Mouse (Mus musculus) forebrain, embryonic 13.5 days (tissue): Measurements from ENCODE around the gene Kpna3. TPM values are rescaled to one million over a fixed set of nuclear protein-coding genes. Genes with fewer than 3 reads are reported as not detected.
A peak's percentile ranks its signal among the peaks of the same experiment; 100 is the strongest.
"Not testable (repeated sequence)": the region's sequence is repeated elsewhere in the genome, so short reads cannot be mapped to it uniquely, and the experiment has no call there.

Experiments
- ATAC-seq: fragments of 200-750 bp; cut with Nextera tagmentation; 2 replicates; pipeline ENCODE4 v1.8.0; 2017
- H3K27ac ChIP-seq: fragments of 300-500 bp; sonication (generic); 2 replicates; pipeline ENCODE4 v1.5.1; 2015; ENCODE audit warnings: inconsistent platforms, mild to moderate bottlenecking, moderate library complexity
- H3K27me3 ChIP-seq: fragments of 300-500 bp; sonication (generic); 2 replicates; pipeline ENCODE4 v1.6.1; 2015; ENCODE audit warnings: mild to moderate bottlenecking, inconsistent platforms
- H3K36me3 ChIP-seq: fragments of 300-500 bp; sonication (generic); 2 replicates; pipeline ENCODE4 v1.6.1; 2015; ENCODE audit warnings: mild to moderate bottlenecking, inconsistent platforms; ENCODE audit not compliant: poor library complexity, severe bottlenecking
- H3K4me1 ChIP-seq: fragments of 300-500 bp; sonication (generic); 2 replicates; pipeline ENCODE4 v1.6.1; 2015; ENCODE audit warnings: inconsistent platforms
- H3K4me2 ChIP-seq: fragments of 300-500 bp; sonication (generic); 2 replicates; pipeline ENCODE4 v1.6.1; 2015; ENCODE audit warnings: inconsistent platforms, mild to moderate bottlenecking, moderate library complexity
- H3K4me3 ChIP-seq: fragments of 300-500 bp; sonication (generic); 2 replicates; pipeline ENCODE4 v1.5.1; 2015; ENCODE audit warnings: mild to moderate bottlenecking, inconsistent platforms
- H3K9ac ChIP-seq: fragments of 300-500 bp; sonication (generic); 2 replicates; pipeline ENCODE4 v1.6.1; 2015; ENCODE audit warnings: mild to moderate bottlenecking, inconsistent platforms
- H3K9me3 ChIP-seq: fragments of 300-500 bp; sonication (generic); replicated peaks from 2 replicates; pipeline ENCODE4 v1.6.1; 2016; ENCODE audit warnings: inconsistent platforms
- WGBS: fragments of 180-500 bp; shearing (Covaris S2); methylation state at CpG from one replicate; pipeline ENCODE4 v1.1.7; 2015; 5-methylcytosine and 5-hydroxymethylcytosine counted together
- polyA plus RNA-seq: library from polyadenylated mRNA; unstranded; fragments of >200 nt; fragmentation: Nextera tagmentation; extraction: Ambion mirVana; gene quantifications from 2 replicates; pipeline ENCODE4 v1.2.1, GENCODE M21; 2015

The Kpna3 gene
- polyA plus RNA-seq, 1 experiment from 2014 or later = 79.6 TPM

- Histone ChIP-seq H3K36me3 (no peaks in the 10 kb centered on the region; the same call in 1 of the 2 replicates), H3K4me2 (no peak overlapping the region), H3K4me1 (no peaks in the 10 kb centered on the region), H3K9me3 (no peaks in the 10 kb centered on the region), H3K27me3 (no peaks in the 10 kb centered on the region), H3K9ac (no peak overlapping the region), H3K27ac (no peak overlapping the region), H3K4me3 (no peak overlapping the region)
- 89% methylated on average over 4 of the region's 4 CpGs for WGBS
- no peak for ATAC-seq
Observed at GRCm38 (mm10) chr14:61339381-61339780, 100.3 kb downstream of the Kpna3 start.

- Histone ChIP-seq H3K27ac (peak overlapping the region; percentile 88), H3K4me1 (peaks cover 34% of the 10 kb centered on the region), H3K9ac (peak overlapping the region; percentile 41), H3K9me3 (no peaks in the 10 kb centered on the region), H3K36me3 (no peaks in the 10 kb centered on the region; the same call in 1 of the 2 replicates), H3K4me2 (peak overlapping the region; percentile 41), H3K4me3 (no peak overlapping the region), H3K27me3 (no peaks in the 10 kb centered on the region)
- 15% methylated on average over 13 of the region's 13 CpGs for WGBS
- peak; percentile 72 for ATAC-seq
Observed at GRCm38 (mm10) chr14:61330996-61331561, 108.6 kb downstream of the Kpna3 start.

- Histone ChIP-seq H3K4me2 (peak overlapping the region; percentile 41), H3K27ac (peak overlapping the region; percentile 88), H3K9ac (0 out of 2 replicates have a peak overlapping the region, but pooled peaks have one; percentile 41), H3K9me3 (no peaks in the 10 kb centered on the region), H3K4me1 (peaks cover 34% of the 10 kb centered on the region), H3K4me3 (no peak overlapping the region), H3K27me3 (no peaks in the 10 kb centered on the region), H3K36me3 (no peaks in the 10 kb centered on the region; the same call in 1 of the 2 replicates)
- peak; percentile 72 for ATAC-seq
- 30% methylated on average over 11 of the region's 11 CpGs for WGBS
Observed at GRCm38 (mm10) chr14:61330591-61330990, 109.1 kb downstream of the Kpna3 start.

GRCm38 (mm10) chr14:61327618-61328450 lies 111.8 kb downstream of the Kpna3 start:
- Histone ChIP-seq H3K9me3 (peaks cover 5% of the 10 kb centered on the region), H3K4me2 (peak overlapping the region; percentile 55), H3K27ac (peak overlapping the region; percentile 76), H3K36me3 (no peaks in the 10 kb centered on the region), H3K9ac (peak overlapping the region; percentile 55; the same call in 1 of the 2 replicates), H3K4me1 (peaks cover 34% of the 10 kb centered on the region), H3K27me3 (no peaks in the 10 kb centered on the region), H3K4me3 (peak overlapping the region; percentile 24)
- peak; percentile 76 for ATAC-seq
- WGBS = 34% methylated on average over 19 of the region's 19 CpGs

- peaks cover 34% of the 10 kb centered on the region for H3K4me1 ChIP-seq
- 17% methylated on average over 6 of the region's 6 CpGs for WGBS
- not testable (repeated sequence) for ATAC-seq
Observed at GRCm38 (mm10) chr14:61327007-61327406, 112.7 kb downstream of the Kpna3 start.

GRCm38 (mm10) chr14:61322740-61323139 lies 116.9 kb downstream of the Kpna3 start:
- WGBS = 94% methylated on average over 1 of the region's 1 CpGs
- Histone ChIP-seq H3K9ac (no peak overlapping the region), H3K36me3 (no peaks in the 10 kb centered on the region), H3K27ac (no peak overlapping the region), H3K9me3 (peaks cover 11% of the 10 kb centered on the region), H3K4me2 (no peak overlapping the region), H3K4me1 (peaks cover 4% of the 10 kb centered on the region), H3K27me3 (no peaks in the 10 kb centered on the region), H3K4me3 (no peak overlapping the region)
- ATAC-seq = no peak

More at GRCm38 (mm10) chr14:61327007-61327406, 112.7 kb downstream of the Kpna3 start:
- peaks cover 11% of the 10 kb centered on the region for H3K9me3 ChIP-seq
- H3K9ac ChIP-seq, H3K36me3 ChIP-seq, H3K4me3 ChIP-seq, H3K27ac ChIP-seq, H3K27me3 ChIP-seq, H3K4me2 ChIP-seq: not testable (repeated sequence)

DNA sequence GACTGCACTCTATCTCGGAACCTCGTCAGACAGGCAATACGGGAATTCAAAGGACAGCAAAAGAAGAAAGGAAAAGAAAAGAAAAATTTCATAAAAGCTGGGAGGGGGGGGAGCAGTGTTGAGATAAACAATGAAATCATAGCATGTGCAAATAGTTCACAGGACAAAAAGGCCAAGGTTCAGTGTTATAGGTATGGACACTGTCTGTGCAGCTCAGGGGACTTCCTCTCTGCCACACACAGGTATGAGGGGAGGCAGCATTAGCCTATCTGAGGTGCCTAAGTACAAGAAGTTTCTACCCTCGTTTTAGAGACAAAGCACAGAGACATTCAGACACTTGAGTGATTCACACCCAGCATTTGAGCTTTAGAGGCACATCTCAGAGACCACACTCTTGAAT lies 118.5 kb downstream of the Kpna3 start:
- 91% methylated on average over 4 of the region's 4 CpGs for WGBS
- Histone ChIP-seq H3K4me1 (no peaks in the 10 kb centered on the region), H3K27ac (no peak overlapping the region), H3K27me3 (no peaks in the 10 kb centered on the region), H3K4me2 (no peak overlapping the region), H3K4me3 (no peak overlapping the region), H3K9me3 (peaks cover 11% of the 10 kb centered on the region), H3K9ac (no peak overlapping the region), H3K36me3 (no peaks in the 10 kb centered on the region)
- no peak for ATAC-seq

DNA sequence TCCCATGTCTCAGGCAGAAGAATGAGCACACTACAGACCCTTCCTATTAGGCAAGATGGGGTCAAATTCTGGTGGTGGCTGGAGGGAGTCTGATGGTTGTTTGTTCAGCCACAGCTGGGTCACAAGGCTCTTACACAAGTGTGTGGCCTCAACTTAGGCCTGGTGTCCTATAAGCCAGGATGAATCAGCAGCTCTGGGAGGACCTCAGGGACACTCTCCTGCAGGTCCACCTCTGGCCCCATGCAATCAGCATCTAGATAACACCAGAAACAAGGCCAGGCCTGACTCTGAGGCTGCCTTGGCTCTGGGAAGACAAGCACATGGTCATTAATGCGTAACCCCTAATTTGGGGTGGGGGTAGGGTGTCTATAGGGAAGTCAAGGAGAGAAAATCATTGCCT lies 118.9 kb downstream of the Kpna3 start:
- Histone ChIP-seq H3K9me3 (peaks cover 11% of the 10 kb centered on the region), H3K4me3 (no peak overlapping the region), H3K4me2 (no peak overlapping the region), H3K9ac (no peak overlapping the region), H3K27me3 (no peaks in the 10 kb centered on the region), H3K27ac (no peak overlapping the region), H3K4me1 (no peaks in the 10 kb centered on the region), H3K36me3 (no peaks in the 10 kb centered on the region)
- ATAC-seq = no peak
- 96% methylated on average over 1 of the region's 1 CpGs for WGBS

DNA sequence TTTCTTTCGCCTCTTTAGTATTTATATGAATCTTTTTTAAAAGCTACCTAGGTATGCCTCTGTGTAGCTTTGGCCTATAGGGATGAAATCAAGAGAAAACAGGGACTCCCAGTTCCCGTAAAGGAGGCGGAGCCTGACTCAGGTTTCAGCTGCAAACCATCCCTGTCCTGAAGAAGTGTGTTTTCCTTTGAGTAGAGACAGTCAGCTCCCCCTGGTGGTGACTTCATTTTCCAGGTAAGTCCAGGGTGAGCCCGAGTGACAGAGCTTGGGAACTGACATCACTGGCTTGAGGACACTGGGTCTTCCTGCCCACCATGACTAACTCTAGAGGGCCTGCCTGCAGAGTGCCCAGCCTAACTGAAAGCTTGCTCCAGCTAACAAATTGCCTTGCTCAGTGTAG lies 122.8 kb downstream of the Kpna3 start:
- Histone ChIP-seq H3K4me3 (no peak overlapping the region), H3K9ac (no peak overlapping the region), H3K4me2 (no peak overlapping the region), H3K9me3 (no peaks in the 10 kb centered on the region), H3K27me3 (no peaks in the 10 kb centered on the region), H3K27ac (no peak overlapping the region), H3K36me3 (no peaks in the 10 kb centered on the region), H3K4me1 (no peaks in the 10 kb centered on the region)
- ATAC-seq = peak; percentile 30; the same call in 1 of the 2 replicates
- WGBS = 40% methylated on average over 4 of the region's 4 CpGs

Other genes with a start within 250 kb of the Kpna3 start
- gene Sgcg, start 181.4 kb downstream of the Kpna3 start, polyA plus RNA-seq = 0.20 TPM in 1 of 2 replicates, not detected in the other
- gene Arl11, start 130.1 kb downstream of the Kpna3 start, polyA plus RNA-seq = 0.31 and 0.59 TPM in 2 replicates
- gene Ebpl, start 79.4 kb downstream of the Kpna3 start, polyA plus RNA-seq = 10.6 and 11.3 TPM in 2 replicates
- gene Spryd7, start 117.0 kb upstream of the Kpna3 start, polyA plus RNA-seq = 30.5 and 31.5 TPM in 2 replicates
- gene Trim13, start 158.4 kb upstream of the Kpna3 start, polyA plus RNA-seq = 53.3 and 56.9 TPM in 2 replicates
- gene Kcnrg, start 167.6 kb upstream of the Kpna3 start, polyA plus RNA-seq = 2.4 and 2.8 TPM in 2 replicates